Mouse (Mus musculus) heart, adult 2 months (tissue): ENCODE results near the gene Ctsk. TPM values are rescaled to one million over a fixed set of nuclear protein-coding genes. Genes with fewer than 3 reads are reported as not detected.
A peak's percentile ranks its signal among the peaks of the same experiment; 100 is the strongest.

Experiments used
- DNase-seq, 2 experiments: peaks; one replicate each; pipeline ENCODE4 v3.0.0; 2021
- H3K27ac ChIP-seq: fragments of 200-600 bp; 2 replicates; pipeline ENCODE4 v1.8.1; 2022
- H3K27me3 ChIP-seq: fragments of 200-500 bp; 2 replicates; pipeline ENCODE4 v1.6.1; 2012; ENCODE audit warnings: mild to moderate bottlenecking, low read length, inconsistent platforms, mixed read lengths; ENCODE audit not compliant: control insufficient read depth, insufficient read depth
- H3K36me3 ChIP-seq: fragments of 200-500 bp; 2 replicates; pipeline ENCODE4 v1.6.1; 2012; ENCODE audit warnings: low read length, inconsistent platforms; ENCODE audit not compliant: control insufficient read depth, insufficient read depth
- H3K4me1 ChIP-seq: fragments of 200-500 bp; 2 replicates; pipeline ENCODE4 v1.6.1; 2011; ENCODE audit warnings: low read length; ENCODE audit not compliant: control insufficient read depth, insufficient read depth
- H3K4me3 ChIP-seq: fragments of 200-600 bp; 2 replicates; pipeline ENCODE4 v1.8.1; 2022
- H3K79me2 ChIP-seq: fragments of 200-500 bp; replicated peaks from 2 replicates; pipeline ENCODE4 v1.6.1; 2012; ENCODE audit warnings: mild to moderate bottlenecking, inconsistent platforms, low read length, moderate library complexity, mixed read lengths; ENCODE audit not compliant: control insufficient read depth, insufficient read depth
- H3K9ac ChIP-seq: fragments of 200-500 bp; 2 replicates; pipeline ENCODE4 v1.6.1; 2012; ENCODE audit warnings: low read depth, mild to moderate bottlenecking, control low read depth, inconsistent platforms, low read length, mixed read lengths
- CTCF ChIP-seq: fragments of 200-600 bp; IDR thresholded peaks from 2 replicates; pipeline ENCODE4 v1.8.1; 2022; ENCODE audit warnings: antibody characterized with exemption, mild to moderate bottlenecking, moderate library complexity
- EP300 ChIP-seq: fragments of 200-500 bp; IDR thresholded peaks from 2 replicates; pipeline ENCODE4 v1.6.1; 2011; ENCODE audit warnings: low read depth, low read length, control low read depth; ENCODE audit not compliant: insufficient read depth
- POLR2A ChIP-seq: fragments of 200-500 bp; IDR thresholded peaks from 2 replicates; pipeline ENCODE4 v1.6.1; 2011; ENCODE audit warnings: mild to moderate bottlenecking, low read depth, low read length, control low read depth; ENCODE audit not compliant: insufficient read depth
- WGBS: fragments of 180-500 bp; shearing (Covaris S2); methylation state at CpG from one replicate; pipeline ENCODE4 v1.1.7; 2018; 5-methylcytosine and 5-hydroxymethylcytosine counted together
- intact Hi-C: fragments of 180-260 bp; cut with DNase I; formaldehyde crosslinking; loops from one replicate; pipeline ENCODE4 v1.15.1; 2025
- long read RNA-seq: library from polyadenylated mRNA; stranded (forward); transcript quantifications from one replicate; pipeline ENCODE4 v2.0.0, GENCODE M21; 2021
- polyA plus RNA-seq: library from polyadenylated mRNA; depleted of rRNA; stranded (reverse); fragments of >200 nt; gene quantifications from 2 replicates; pipeline ENCODE4 v1.2.3, GENCODE M21; 2012; rRNA removed
- total RNA-seq, 2 experiments: library from RNA; stranded (reverse); gene quantifications; 2 replicates each; pipeline ENCODE4 v1.2.3; 2021

Ctsk gene
- 1 to 10 TPM; 7.4 to 8.7 TPM for total RNA-seq
- 5.4 and 9.1 TPM in 2 replicates for polyA plus RNA-seq
- long read RNA-seq, partial matches to known transcripts: 0 of 4 reads
- long read RNA-seq, other reads (novel, unspliced or antisense): 0 of 4 reads

GRCm38 (mm10) chr3:95499024-95499423, at the start of gene Ctsk:
Gene Ctsk, plus strand, starts transcription at chr3:95499256.
- WGBS: 34% methylated on average over 7 of the region's 7 CpGs
- H3K27ac ChIP-seq: peak within 1 kb of the TSS; percentile 46
- peaks cover 2% of the 10 kb centered on the region; the same call in 1 of the 2 replicates for H3K36me3 ChIP-seq
- peaks cover 2% of the 10 kb centered on the region for H3K4me1 ChIP-seq
- intact Hi-C loops: no loop called here
- H3K79me2 ChIP-seq: no peaks in the 10 kb centered on the region
- peak within 1 kb of the TSS; percentile 36 for H3K4me3 ChIP-seq
- H3K9ac ChIP-seq: no peak within 1 kb of the TSS
- H3K27me3 ChIP-seq: no peaks in the 10 kb centered on the region
- DNase-seq: no peak
- no peak for TF ChIP-seq POLR2A
- no peak for TF ChIP-seq CTCF
- no peak for TF ChIP-seq EP300

GRCm38 (mm10) chr3:95450408-95450807, 48.6 kb upstream of the Ctsk start:
- intact Hi-C loops: no loop called here
- peaks cover 7% of the 10 kb centered on the region; the same call in 1 of the 2 replicates for H3K36me3 ChIP-seq
- DNase-seq: peak in 1 of 2 experiments; percentile 16

GRCm38 (mm10) chr3:95450915-95451314, 48.1 kb upstream of the Ctsk start:
- Histone ChIP-seq H3K27ac (no peak overlapping the region), H3K4me3 (no peak overlapping the region), H3K79me2 (peaks cover 5% of the 10 kb centered on the region), H3K36me3 (peaks cover 7% of the 10 kb centered on the region; the same call in 1 of the 2 replicates), H3K27me3 (no peaks in the 10 kb centered on the region), H3K4me1 (peaks cover 3% of the 10 kb centered on the region), H3K9ac (no peak overlapping the region)
- no peak for TF ChIP-seq CTCF
- no peak for TF ChIP-seq EP300
- TF ChIP-seq POLR2A: no peak
- 89% methylated on average over 3 of the region's 3 CpGs for WGBS
- intact Hi-C loops: no loop called here
- no peak for DNase-seq

More at GRCm38 (mm10) chr3:95450408-95450807, 48.6 kb upstream of the Ctsk start:
- Histone ChIP-seq H3K4me1 (peaks cover 4% of the 10 kb centered on the region), H3K9ac (no peak overlapping the region), H3K27me3 (no peaks in the 10 kb centered on the region), H3K4me3 (no peak overlapping the region), H3K27ac (no peak overlapping the region), H3K79me2 (peaks cover 5% of the 10 kb centered on the region)
- no peak for TF ChIP-seq POLR2A
- TF ChIP-seq CTCF: peak; percentile 90
- TF ChIP-seq EP300: 0 out of 2 replicates have a peak, but pooled peaks have one; percentile 60
- 24% methylated on average over 1 of the region's 1 CpGs for WGBS

GRCm38 (mm10) chr3:95456367-95456766, 42.7 kb upstream of the Ctsk start:
- no peak overlapping the region for H3K9ac ChIP-seq
- no peak overlapping the region for H3K4me3 ChIP-seq
- TF ChIP-seq CTCF: no peak
- TF ChIP-seq EP300: no peak
- no peak for TF ChIP-seq POLR2A
- DNase-seq: no peak
- peaks cover 3% of the 10 kb centered on the region for H3K4me1 ChIP-seq
- 98% methylated on average over 5 of the region's 5 CpGs for WGBS
- peaks cover 9% of the 10 kb centered on the region for H3K36me3 ChIP-seq
- intact Hi-C loops: no loop called here
- no peaks in the 10 kb centered on the region for H3K27me3 ChIP-seq
- H3K27ac ChIP-seq: no peak overlapping the region
- 0 out of 2 replicates have a peak, but pooled peaks cover 3% of the 10 kb centered on the region for H3K79me2 ChIP-seq

GRCm38 (mm10) chr3:95457758-95458157, 41.3 kb upstream of the Ctsk start:
- Histone ChIP-seq H3K36me3 (peaks cover 9% of the 10 kb centered on the region), H3K9ac (no peak overlapping the region), H3K4me3 (no peak overlapping the region), H3K79me2 (no peaks in the 10 kb centered on the region), H3K27me3 (no peaks in the 10 kb centered on the region), H3K4me1 (peaks cover 3% of the 10 kb centered on the region), H3K27ac (peak overlapping the region; percentile 10)
- intact Hi-C loops: no loop called here
- no peak for TF ChIP-seq EP300
- TF ChIP-seq POLR2A: peak; percentile 9; the same call in 1 of the 2 replicates
- WGBS: 39% methylated on average over 3 of the region's 3 CpGs
- DNase-seq: no peak

- H3K79me2 ChIP-seq: no peaks in the 10 kb centered on the region
- no peak overlapping the region for H3K27ac ChIP-seq
- H3K36me3 ChIP-seq: peaks cover 10% of the 10 kb centered on the region
- intact Hi-C loops: no loop called here
- no peaks in the 10 kb centered on the region for H3K27me3 ChIP-seq
- H3K9ac ChIP-seq: no peak overlapping the region
- TF ChIP-seq CTCF (no peak), EP300 (no peak), POLR2A (no peak)
- 71% methylated on average over 1 of the region's 1 CpGs for WGBS
- no peak for DNase-seq
- no peak overlapping the region for H3K4me3 ChIP-seq
- H3K4me1 ChIP-seq: peaks cover 3% of the 10 kb centered on the region
Observed at GRCm38 (mm10) chr3:95459381-95459780, 39.7 kb upstream of the Ctsk start.
